In genomic region chr1:79626140-79626539, GRCm38 (mm10) we compare ENCODE assay signal across 9 mouse cellular contexts. TPM values are rescaled to one million over a fixed set of nuclear protein-coding genes. Genes with fewer than 3 reads are reported as not detected.
DNase-seq lines count a peak whose midpoint lies in the region; ATAC-seq and TF ChIP-seq lines count a peak whose summit lies in the region.
"Had no signal": no experiment of that assay in that cellular context is flagged by ENCODE, and none has a peak within 500 bp of the region (broad histone marks: within the 10 kb centered on the region; RNA-seq: fewer than 3 reads in every experiment).

No protein-coding gene starts in this region.

- CTCF ChIA-PET in Patski (lab: Charles Lee) = no interaction called here

- H3K4me1 ChIP-seq in hindbrain, postnatal 0 days (ENCODE audit: insufficient read depth, low read length) = no peaks in the 10 kb centered on the region
- H3K4me1 ChIP-seq in hindbrain, embryonic 16.5 days (ENCODE audit: control insufficient read depth, insufficient read depth, low read depth, low read length) = no peaks in the 10 kb centered on the region
- H3K4me1 ChIP-seq in forebrain, embryonic 14.5 days (ENCODE audit: control insufficient read depth, insufficient read depth, low read length) = no peaks in the 10 kb centered on the region
- H3K4me1 ChIP-seq: embryonic facial prominence, embryonic 13.5 days had no signal

- no peak overlapping the region for H3K4me2 ChIP-seq in hindbrain, postnatal 0 days (ENCODE audit: low read depth, low read length)
- H3K4me2 ChIP-seq in hindbrain, embryonic 16.5 days (ENCODE audit: low read length) = no peak overlapping the region
- H3K4me2 ChIP-seq in forebrain, embryonic 14.5 days (ENCODE audit: low read length) = no peak overlapping the region
- H3K4me2 ChIP-seq: embryonic facial prominence, embryonic 13.5 days had no signal

- no peaks in the 10 kb centered on the region for H3K36me3 ChIP-seq in hindbrain, postnatal 0 days (ENCODE audit: insufficient read depth, low read length)
- H3K36me3 ChIP-seq in hindbrain, embryonic 16.5 days (ENCODE audit: control insufficient read depth, insufficient read depth, low read length) = no peaks in the 10 kb centered on the region
- H3K36me3 ChIP-seq in forebrain, embryonic 14.5 days (ENCODE audit: control insufficient read depth, insufficient read depth, low read length) = no peaks in the 10 kb centered on the region

- POLR2A ChIA-PET in Patski (lab: Charles Lee) = interaction anchor here (0.5 kb wide), 1 partner anchor 9 kb away, joined by 3 read pairs; no protein-coding TSS in a partner anchor

- in situ Hi-C loops in Patski (cut with MboI; ENCODE audit: low pct_unique_long_range_greater_than_20kb) = loop anchor here (25.0 kb wide), 2 partner anchors 764 to 1089 kb away; no protein-coding TSS in a partner anchor

- no peaks in the 10 kb centered on the region for H3K27me3 ChIP-seq in hindbrain, postnatal 0 days (ENCODE audit: insufficient read depth, low read length)
- H3K27me3 ChIP-seq in hindbrain, embryonic 16.5 days (replicated peaks; ENCODE audit: control insufficient read depth, insufficient read depth, low read length) = no peaks in the 10 kb centered on the region
- no peaks in the 10 kb centered on the region for H3K27me3 ChIP-seq in Patski
- no peaks in the 10 kb centered on the region for H3K27me3 ChIP-seq in forebrain, embryonic 14.5 days (replicated peaks; ENCODE audit: control insufficient read depth, insufficient read depth, low read length)
- H3K27me3 ChIP-seq: embryonic facial prominence, embryonic 13.5 days had no signal

- no peak overlapping the region for H3K4me3 ChIP-seq in hindbrain, postnatal 0 days (ENCODE audit: low read length)
- H3K4me3 ChIP-seq in hindbrain, embryonic 16.5 days (ENCODE audit: low read length) = no peak overlapping the region
- H3K4me3 ChIP-seq in forebrain, embryonic 14.5 days (ENCODE audit: low read depth, low read length) = no peak overlapping the region
- H3K4me3 ChIP-seq: embryonic facial prominence, embryonic 13.5 days had no signal

- TF ChIP-seq CTCF in hindbrain, postnatal 0 days (IDR thresholded peaks at IDR 0.05; ENCODE audit: low read depth) = peak; percentile 45
- peak; percentile 62 for TF ChIP-seq CTCF in Patski (IDR thresholded peaks at IDR 0.05)

- DNase-seq in hindbrain, postnatal 0 days (ENCODE audit: low spot score) = no peak
- peak; percentile 24 to 30 for DNase-seq in B cell, adult 2 months
- DNase-seq in Patski (ENCODE audit: low read depth, low spot score) = no peak
- peak; percentile 43 to 44 for DNase-seq in kidney, postnatal 4 days
- no peak for DNase-seq in layer of hippocampus, adult 9-10 months (ENCODE audit: low spot score)
- DNase-seq in forebrain, embryonic 14.5 days (ENCODE audit: low spot score) = no peak

- 69% methylated on average over 4 of the region's 4 CpGs for WGBS in hindbrain, postnatal 0 days
- 65% methylated on average over 4 of the region's 4 CpGs for WGBS in hindbrain, embryonic 16.5 days
- WGBS in forebrain, embryonic 14.5 days = 56% methylated on average over 4 of the region's 4 CpGs

- H3K9me3 ChIP-seq in hindbrain, postnatal 0 days (ENCODE audit: low read length) = no peaks in the 10 kb centered on the region
- H3K9me3 ChIP-seq in hindbrain, embryonic 16.5 days (ENCODE audit: control insufficient read depth, low read length) = no peaks in the 10 kb centered on the region
- no peaks in the 10 kb centered on the region for H3K9me3 ChIP-seq in forebrain, embryonic 14.5 days (replicated peaks; ENCODE audit: control insufficient read depth, low read length)
- H3K9me3 ChIP-seq: embryonic facial prominence, embryonic 13.5 days had no signal

- no peak for ATAC-seq in hindbrain, postnatal 0 days
- ATAC-seq in hindbrain, embryonic 16.5 days = no peak
- ATAC-seq in Patski = no peak
- ATAC-seq in monocyte, adult 5-6 weeks (replicated peaks; ENCODE audit: insufficient number of reproducible peaks, low FRiP score, low TSS enrichment, poor library complexity, severe bottlenecking) = no peak
- no peak for ATAC-seq in forebrain, embryonic 14.5 days

- no peak overlapping the region for H3K27ac ChIP-seq in hindbrain, postnatal 0 days
- no peak overlapping the region for H3K27ac ChIP-seq in hindbrain, embryonic 16.5 days (ENCODE audit: low read depth, low read length)
- no peak overlapping the region for H3K27ac ChIP-seq in forebrain, embryonic 14.5 days (ENCODE audit: low read depth, low read length)
- H3K27ac ChIP-seq: embryonic facial prominence, embryonic 13.5 days had no signal

- no peak overlapping the region for H3K9ac ChIP-seq in hindbrain, postnatal 0 days (replicated peaks; ENCODE audit: low read length)
- H3K9ac ChIP-seq in hindbrain, embryonic 16.5 days (ENCODE audit: low read depth, low read length) = no peak overlapping the region
- H3K9ac ChIP-seq in forebrain, embryonic 14.5 days (ENCODE audit: low read length) = no peak overlapping the region
- H3K9ac ChIP-seq: embryonic facial prominence, embryonic 13.5 days had no signal

RNA-seq across cellular contexts. Expression of gene Ap1s3, which starts 45.6 kb away (rescaled TPM):
- total RNA-seq in hindbrain, postnatal 0 days (2014; rRNA removed) = 1.1 and 2.0 TPM in 2 replicates
- polyA plus RNA-seq in hindbrain, postnatal 0 days (2015; fragmentation: Nextera tagmentation; extraction: Ambion mirVana) = 0.15 and 0.16 TPM in 2 replicates
- polyA plus RNA-seq in hindbrain, embryonic 16.5 days (2015; fragmentation: Nextera tagmentation; extraction: Ambion mirVana) = 0.16 and 0.40 TPM in 2 replicates
- polyA plus RNA-seq in Patski (2021) = 16.3 TPM
- 2.7 to 6.4 TPM (median 3.0 TPM) in 3 replicates for total RNA-seq in monocyte, adult 5-6 weeks (2017)
- 0.13 TPM in 1 of 2 replicates, not detected in the other for polyA plus RNA-seq in forebrain, embryonic 14.5 days (2014; fragmentation: Nextera tagmentation; extraction: Ambion mirVana)

Comparison
In these comparisons a context has a peak if more than half of its experiments do, and no peak if none do; other contexts are left out.
1. DNase-seq: peak in B cell, adult 2 months (2 of 2) and kidney, postnatal 4 days (2 of 2); none in hindbrain, postnatal 0 days (single experiment), Patski (single experiment), layer of hippocampus, adult 9-10 months (single experiment) and forebrain, embryonic 14.5 days (single experiment).
2. RNA of gene Ap1s3, which starts 45.6 kb away (polyA plus RNA-seq): 16.3 TPM in Patski (single experiment); 0.16 to 0.40 TPM in hindbrain, embryonic 16.5 days, 0.15 to 0.16 TPM in hindbrain, postnatal 0 days and 0.13 TPM in forebrain, embryonic 14.5 days; every median in the first group is over 10 times any median in the second.